Mouse (Mus musculus) mouse trophoblast stem cell (cell line): Measurements from ENCODE around the gene Pcif1.

ENCODE experiments used
- in situ Hi-C, 2 experiments: fragments of 300-500 bp; cut with MseI, MboI; formaldehyde crosslinking; loops; 2 replicates in 1 of 2; 3 replicates in 1 of 2; pipeline ENCODE4 v1.15.1; 2025

The Pcif1 gene

GRCm38 (mm10) chr2:164921984-164922383, 42.9 kb downstream of the Pcif1 start:
- in situ Hi-C loops = no loop called here

- in situ Hi-C loops = no loop called here
Measured at GRCm38 (mm10) chr2:164923291-164923690, 44.2 kb downstream of the Pcif1 start.

- in situ Hi-C loops = no loop called here
Measured at GRCm38 (mm10) chr2:164924100-164924857, 45.2 kb downstream of the Pcif1 start.

DNA sequence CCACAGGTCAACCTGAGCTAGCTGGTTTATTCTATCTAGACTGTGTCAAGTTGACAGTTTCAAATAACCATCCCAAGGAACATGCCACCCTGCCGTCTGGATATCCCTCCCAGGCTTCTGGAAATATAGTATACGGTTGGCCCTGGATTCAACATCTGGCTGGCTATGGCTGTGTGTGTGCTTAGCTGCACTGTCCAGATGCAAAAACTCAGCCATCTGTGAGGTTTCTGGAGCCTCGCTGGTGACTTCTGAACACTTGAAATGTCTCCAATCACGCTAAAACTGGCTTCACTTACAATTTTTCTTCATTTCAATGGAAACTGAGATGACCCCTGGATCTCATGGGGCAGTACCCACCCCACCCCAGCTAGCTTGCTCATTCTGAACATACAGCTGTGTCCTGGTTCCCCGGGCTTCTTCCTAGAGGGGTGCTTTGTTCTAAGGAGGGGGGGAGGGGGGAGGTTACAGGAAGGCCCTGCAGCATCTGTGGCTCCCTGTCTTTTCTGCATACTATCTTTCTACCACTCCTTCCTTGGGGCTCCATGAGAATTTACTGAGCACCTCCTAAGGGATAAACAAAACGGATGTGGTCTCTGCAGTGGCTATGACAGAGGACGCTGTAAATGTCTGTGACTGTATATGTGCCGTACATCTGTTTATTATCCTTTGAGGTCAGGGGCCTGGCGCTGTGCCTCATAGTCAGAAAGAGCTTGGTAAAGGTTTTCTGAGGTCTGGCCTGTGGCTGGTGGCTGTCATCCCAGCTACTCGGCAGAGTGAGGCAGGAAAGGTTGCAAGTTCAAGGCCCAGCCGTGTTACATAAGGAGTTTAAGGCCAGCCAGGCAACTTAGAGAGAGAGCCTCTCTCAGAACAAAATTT, 51.8 kb downstream of the Pcif1 start:
- in situ Hi-C loops = no loop called here

DNA sequence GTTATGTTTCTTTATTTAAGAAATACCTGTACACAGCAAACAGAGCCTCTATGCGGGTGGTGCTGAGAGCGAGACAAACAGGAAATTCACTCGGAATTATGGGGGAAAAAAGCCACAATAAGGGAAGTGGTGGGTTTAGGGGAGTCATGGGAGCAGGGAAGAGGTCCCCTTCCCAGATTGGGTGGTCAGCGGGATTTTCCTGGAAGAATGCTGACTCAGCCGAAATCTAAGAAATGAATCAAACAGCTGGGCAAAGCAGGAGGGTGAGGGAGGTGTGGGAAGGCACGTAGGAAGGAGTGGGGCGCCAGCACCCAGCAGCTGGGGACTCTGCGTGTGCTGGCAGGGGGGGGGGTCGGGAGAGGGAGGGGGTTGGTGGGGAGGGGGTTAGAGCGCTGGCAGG, 54.4 kb downstream of the Pcif1 start:
- in situ Hi-C loops = no loop called here

- in situ Hi-C loops = no loop called here
Measured at GRCm38 (mm10) chr2:164935991-164936390, 56.9 kb downstream of the Pcif1 start.

DNA sequence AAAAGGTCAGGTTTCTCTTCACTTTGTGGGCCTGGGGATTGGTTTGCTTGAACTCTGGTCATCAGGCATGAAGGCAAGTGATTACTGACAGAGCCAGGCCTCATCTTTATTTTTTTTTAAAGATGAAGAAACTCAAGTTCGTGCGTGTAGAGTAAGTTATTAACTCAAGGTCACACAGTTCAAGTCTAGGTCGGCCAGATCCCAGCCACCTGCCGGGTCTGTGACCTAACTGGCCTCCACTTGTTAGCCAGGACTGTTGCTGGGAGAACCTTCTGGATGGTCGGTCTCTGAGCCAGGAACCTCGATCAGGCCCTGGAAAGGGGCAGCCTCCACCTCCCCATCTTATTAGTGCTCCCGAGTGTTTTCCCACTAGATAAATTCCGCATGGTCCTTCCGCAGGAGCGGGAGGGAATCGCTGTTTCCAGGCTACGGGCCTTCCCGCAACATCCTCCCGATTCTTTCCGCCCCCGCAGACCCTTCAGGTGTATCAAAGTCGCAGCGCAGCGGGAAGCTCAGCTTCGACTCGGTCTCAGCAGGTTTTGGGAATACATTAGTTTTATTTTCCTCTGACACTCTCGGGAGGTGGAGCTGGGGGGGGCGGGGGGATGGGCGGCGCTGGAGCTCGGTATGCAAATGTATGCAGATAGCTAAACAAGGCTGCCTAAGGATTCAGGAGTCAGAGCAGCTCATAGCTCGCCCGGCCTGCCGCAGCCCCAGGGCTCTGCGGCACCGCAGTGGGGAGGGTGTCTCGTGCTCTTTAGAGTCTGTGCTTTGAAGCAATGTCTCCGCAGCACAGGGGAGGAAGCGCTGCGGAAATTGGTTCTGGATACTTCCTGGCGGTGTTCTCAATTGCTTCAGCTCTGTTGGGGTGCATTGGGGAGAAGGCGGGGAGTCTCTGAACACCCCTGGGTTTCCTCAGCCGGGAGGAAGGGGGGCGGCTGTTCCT, 59.3 kb downstream of the Pcif1 start:
- in situ Hi-C loops = no loop called here

DNA sequence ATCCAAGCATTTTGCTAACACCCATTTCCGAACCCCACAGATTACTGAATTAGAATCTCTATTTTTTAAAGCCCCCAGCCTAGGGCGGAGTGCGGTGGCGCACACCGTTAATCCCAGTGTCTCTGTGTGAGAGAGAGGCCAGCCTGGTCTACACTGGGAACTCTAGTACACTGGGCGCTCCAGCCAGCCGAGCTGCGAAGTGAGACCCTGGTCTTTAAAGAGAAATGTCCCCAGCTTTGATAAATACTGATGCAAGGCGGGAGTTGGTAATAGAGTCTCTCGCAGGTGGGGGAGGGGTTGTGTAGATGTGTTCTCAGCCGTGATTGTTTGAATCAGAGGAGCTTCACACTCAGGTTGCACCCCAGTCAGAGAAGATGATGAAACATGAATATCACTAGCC, 60.0 kb downstream of the Pcif1 start:
- in situ Hi-C loops = no loop called here

- in situ Hi-C loops = no loop called here
Measured at GRCm38 (mm10) chr2:164940140-164940830, 61.2 kb downstream of the Pcif1 start, which contains the start of gene Mmp9. Gene Mmp9 (plus strand): TSS chr2:164940780.

- in situ Hi-C loops = no loop called here
Measured at GRCm38 (mm10) chr2:164942692-164943290, 63.7 kb downstream of the Pcif1 start.
